Mouse (Mus musculus): ENCODE measurements at regions not wholly inside any gene's neighbourhood (a gene's known extent, or its start where the extent isn't known, plus 50 kb on each side); places are given as distances from the start of the nearest gene placed in this dataset.

DNA sequence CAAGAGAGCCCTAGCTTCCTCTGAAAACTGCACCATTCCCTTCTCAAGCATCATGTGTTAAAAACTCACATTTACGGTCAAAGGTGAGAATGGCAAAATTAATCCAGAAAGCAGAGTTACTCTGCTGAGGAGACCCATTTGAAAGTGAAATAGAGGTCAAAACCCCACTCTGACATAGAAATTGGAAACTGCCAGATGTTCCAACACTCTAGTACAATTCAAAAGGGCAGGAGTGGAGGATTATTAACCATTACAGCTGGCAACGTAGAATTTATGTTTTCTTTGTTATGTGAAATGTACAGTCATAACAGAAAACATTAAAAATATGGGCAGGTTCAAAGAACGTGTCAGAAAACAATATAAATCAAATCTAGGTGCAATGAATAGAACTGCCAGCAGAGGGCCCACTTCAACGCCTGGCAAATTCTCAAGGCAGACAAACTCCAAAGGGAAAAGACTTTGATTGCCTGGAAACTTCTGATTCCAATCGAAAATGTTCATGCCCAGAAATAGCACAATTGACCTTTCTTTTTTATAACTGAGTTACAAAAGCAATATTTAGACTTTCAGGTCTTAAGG, 54.2 kb upstream of the Rfpl4b start:
- no peak overlapping the region for H3K4me2 ChIP-seq

GRCm38 (mm10) chr10:38879271-38879670, 57.7 kb upstream of the Rfpl4b start:
- WGBS: 94% methylated on average over 7 of the region's 7 CpGs
- Histone ChIP-seq H3K4me1 (replicated peaks) (no peaks in the 10 kb centered on the region), H3K4me3 (no peak overlapping the region), H3K36me3 (no peaks in the 10 kb centered on the region), H3K9ac (no peak overlapping the region), H3K27me3 (no peaks in the 10 kb centered on the region), H3K9me3 (no peaks in the 10 kb centered on the region), H3K4me2 (no peak overlapping the region), H3K27ac (replicated peaks) (no peak overlapping the region)
- ATAC-seq (ENCODE audit: low read depth): no peak

More for the DNA sequence above, 54.2 kb upstream of the Rfpl4b start:
- Histone ChIP-seq H3K4me1 (replicated peaks) (no peaks in the 10 kb centered on the region), H3K4me3 (no peak overlapping the region), H3K36me3 (no peaks in the 10 kb centered on the region), H3K9ac (no peak overlapping the region), H3K27ac (replicated peaks) (no peak overlapping the region), H3K9me3 (no peaks in the 10 kb centered on the region), H3K27me3 (no peaks in the 10 kb centered on the region)
- WGBS: 26% methylated on average over 5 of the region's 5 CpGs
- ATAC-seq (ENCODE audit: low read depth): no peak

DNA sequence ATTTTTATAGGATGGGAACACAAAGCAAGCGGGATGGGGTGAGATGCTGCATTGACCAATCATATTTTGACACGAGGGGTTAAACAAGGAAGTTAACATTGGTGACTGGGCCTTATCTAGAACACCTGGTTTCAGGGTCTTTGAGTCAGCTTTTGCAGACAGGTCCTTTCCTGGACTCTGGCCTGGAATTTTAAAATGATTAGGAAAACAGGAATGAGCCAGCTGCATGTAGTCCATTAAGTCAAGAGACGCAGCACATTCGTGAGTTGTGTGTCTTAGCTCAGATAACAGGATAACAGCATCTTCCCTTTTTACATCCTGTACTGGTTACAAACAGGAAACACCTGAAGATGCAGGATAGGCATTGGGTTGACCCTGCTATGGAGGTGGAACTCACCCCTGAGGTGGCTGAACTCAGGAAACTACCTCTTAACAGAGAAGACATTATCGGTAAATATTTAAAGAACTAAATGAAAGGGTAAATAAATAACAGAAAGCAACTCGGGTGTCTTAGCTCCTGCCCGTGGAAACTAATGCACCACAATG, 59.1 kb upstream of the Rfpl4b start:
- H3K9ac ChIP-seq: no peak overlapping the region
- no peak overlapping the region for H3K4me2 ChIP-seq
- H3K4me3 ChIP-seq: no peak overlapping the region
- H3K9me3 ChIP-seq: no peaks in the 10 kb centered on the region
- H3K27ac ChIP-seq (replicated peaks): no peak overlapping the region
- no peaks in the 10 kb centered on the region for H3K4me1 ChIP-seq (replicated peaks)
- WGBS: 89% methylated on average over 7 of the region's 7 CpGs
- no peaks in the 10 kb centered on the region for H3K36me3 ChIP-seq
- no peak for ATAC-seq (ENCODE audit: low read depth)
- no peaks in the 10 kb centered on the region for H3K27me3 ChIP-seq

- H3K4me1 ChIP-seq (replicated peaks): no peaks in the 10 kb centered on the region
- no peak overlapping the region for H3K9ac ChIP-seq
- H3K36me3 ChIP-seq: no peaks in the 10 kb centered on the region
- no peaks in the 10 kb centered on the region for H3K27me3 ChIP-seq
- ATAC-seq (ENCODE audit: low read depth): no peak
- H3K9me3 ChIP-seq: no peaks in the 10 kb centered on the region
- no peak overlapping the region for H3K4me3 ChIP-seq
- no peak overlapping the region for H3K4me2 ChIP-seq
- H3K27ac ChIP-seq (replicated peaks): no peak overlapping the region
- 86% methylated on average over 6 of the region's 6 CpGs for WGBS
Measured at GRCm38 (mm10) chr10:38882154-38882553, 60.6 kb upstream of the Rfpl4b start.

GRCm38 (mm10) chr10:38883816-38884599, 62.4 kb upstream of the Rfpl4b start:
- Histone ChIP-seq H3K4me2 (no peak overlapping the region), H3K36me3 (no peaks in the 10 kb centered on the region), H3K27ac (replicated peaks) (no peak overlapping the region), H3K4me3 (no peak overlapping the region), H3K4me1 (replicated peaks) (no peaks in the 10 kb centered on the region), H3K27me3 (no peaks in the 10 kb centered on the region), H3K9ac (no peak overlapping the region), H3K9me3 (no peaks in the 10 kb centered on the region)
- no peak for ATAC-seq (ENCODE audit: low read depth)
- WGBS: 72% methylated on average over 2 of the region's 2 CpGs

GRCm38 (mm10) chr10:38884641-38885040, 63.1 kb upstream of the Rfpl4b start:
- Histone ChIP-seq H3K9ac (no peak overlapping the region), H3K9me3 (no peaks in the 10 kb centered on the region), H3K4me3 (no peak overlapping the region), H3K4me1 (replicated peaks) (no peaks in the 10 kb centered on the region), H3K27ac (replicated peaks) (no peak overlapping the region), H3K27me3 (no peaks in the 10 kb centered on the region), H3K4me2 (no peak overlapping the region), H3K36me3 (no peaks in the 10 kb centered on the region)
- no peak for ATAC-seq (ENCODE audit: low read depth)
- 72% methylated on average over 4 of the region's 4 CpGs for WGBS

DNA sequence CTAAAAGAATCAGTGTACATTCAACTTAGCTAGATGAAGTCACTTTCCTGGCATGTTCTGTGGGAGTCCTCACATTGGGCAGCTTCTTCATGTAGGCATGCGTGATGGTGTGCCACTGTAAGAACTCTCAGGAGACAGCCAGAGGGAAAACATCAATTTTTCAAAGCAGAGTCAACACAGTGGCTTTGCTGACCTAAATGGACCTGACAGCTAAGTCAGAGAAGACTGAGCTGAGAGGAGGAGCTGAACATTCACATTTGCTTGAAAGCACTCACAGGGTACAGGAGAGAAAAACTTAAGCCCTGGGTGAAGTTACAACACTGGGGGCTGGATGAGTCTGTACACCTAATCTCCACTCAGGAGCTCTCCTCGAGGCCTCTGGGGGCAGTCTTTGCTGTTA, 64.9 kb upstream of the Rfpl4b start:
- H3K27ac ChIP-seq (replicated peaks): no peak overlapping the region
- 68% methylated on average over 2 of the region's 2 CpGs for WGBS
- no peaks in the 10 kb centered on the region for H3K27me3 ChIP-seq
- H3K9me3 ChIP-seq: no peaks in the 10 kb centered on the region
- ATAC-seq (ENCODE audit: low read depth): no peak
- H3K4me2 ChIP-seq: no peak overlapping the region
- no peaks in the 10 kb centered on the region for H3K4me1 ChIP-seq (replicated peaks)
- H3K36me3 ChIP-seq: no peaks in the 10 kb centered on the region
- no peak overlapping the region for H3K4me3 ChIP-seq
- no peak overlapping the region for H3K9ac ChIP-seq

GRCm38 (mm10) chr10:38887896-38888295, 66.3 kb upstream of the Rfpl4b start:
- WGBS: 88% methylated on average over 9 of the region's 9 CpGs
- H3K9me3 ChIP-seq: no peaks in the 10 kb centered on the region
- no peaks in the 10 kb centered on the region for H3K27me3 ChIP-seq
- no peak overlapping the region for H3K4me3 ChIP-seq
- no peaks in the 10 kb centered on the region for H3K4me1 ChIP-seq (replicated peaks)
- no peak overlapping the region for H3K9ac ChIP-seq
- H3K36me3 ChIP-seq: no peaks in the 10 kb centered on the region
- H3K27ac ChIP-seq (replicated peaks): no peak overlapping the region
- no peak overlapping the region for H3K4me2 ChIP-seq
- no peak for ATAC-seq (ENCODE audit: low read depth)

GRCm38 (mm10) chr10:38894706-38895105, 70.6 kb upstream of the Lama4 start:
- no peak overlapping the region for H3K27ac ChIP-seq (replicated peaks)
- H3K4me2 ChIP-seq: no peak overlapping the region
- no peak overlapping the region for H3K4me3 ChIP-seq
- no peaks in the 10 kb centered on the region for H3K9me3 ChIP-seq
- ATAC-seq (ENCODE audit: low read depth): no peak
- H3K27me3 ChIP-seq: no peaks in the 10 kb centered on the region
- H3K9ac ChIP-seq: no peak overlapping the region
- H3K36me3 ChIP-seq: no peaks in the 10 kb centered on the region
- H3K4me1 ChIP-seq (replicated peaks): no peaks in the 10 kb centered on the region
- 60% methylated on average over 1 of the region's 1 CpGs for WGBS

- 86% methylated on average over 3 of the region's 3 CpGs for whole genome bisulfite sequencing
- ATAC-seq (ENCODE audit: low read depth): no peak
- Histone ChIP-seq H3K4me3 (no peak overlapping the region), H3K4me1 (replicated peaks) (no peaks in the 10 kb centered on the region), H3K9me3 (no peaks in the 10 kb centered on the region), H3K36me3 (no peaks in the 10 kb centered on the region), H3K27me3 (no peaks in the 10 kb centered on the region), H3K27ac (replicated peaks) (no peak overlapping the region), H3K9ac (no peak overlapping the region), H3K4me2 (no peak overlapping the region)
Measured at GRCm38 (mm10) chr10:38895656-38896055, 69.7 kb upstream of the Lama4 start.

GRCm38 (mm10) chr10:38897573-38897972, 67.7 kb upstream of the Lama4 start:
- WGBS: 74% methylated on average over 5 of the region's 5 CpGs
- Histone ChIP-seq H3K9me3 (peaks cover 7% of the 10 kb centered on the region; the same call in 1 of the 2 replicates), H3K4me3 (no peak overlapping the region), H3K27ac (replicated peaks) (no peak overlapping the region), H3K27me3 (no peaks in the 10 kb centered on the region), H3K4me1 (replicated peaks) (no peaks in the 10 kb centered on the region), H3K36me3 (no peaks in the 10 kb centered on the region), H3K4me2 (no peak overlapping the region), H3K9ac (no peak overlapping the region)
- ATAC-seq (ENCODE audit: low read depth): no peak

DNA sequence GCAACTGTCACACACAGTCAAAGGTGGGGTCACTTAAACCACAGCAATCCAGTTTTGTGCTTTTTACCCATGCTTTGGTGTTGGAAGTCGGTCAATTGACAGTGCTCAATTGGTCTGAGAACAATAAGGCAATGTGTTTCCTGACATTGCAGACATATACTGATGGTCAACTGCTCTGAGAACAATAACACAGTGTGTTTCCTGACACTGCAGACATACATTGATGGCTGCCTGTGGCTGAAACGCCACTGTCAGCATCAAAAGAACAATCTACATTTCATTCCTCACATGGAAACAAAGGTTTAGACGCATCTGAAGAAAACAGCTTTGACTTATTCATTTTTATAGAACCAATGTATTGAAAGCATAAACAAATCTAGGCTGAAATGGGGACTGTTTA, 59.2 kb upstream of the Lama4 start:
- no peak overlapping the region for H3K4me3 ChIP-seq
- peaks cover 7% of the 10 kb centered on the region; the same call in 1 of the 2 replicates for H3K9me3 ChIP-seq
- no peak overlapping the region for H3K4me2 ChIP-seq
- no peak overlapping the region for H3K27ac ChIP-seq (replicated peaks)
- no peaks in the 10 kb centered on the region for H3K27me3 ChIP-seq
- no peak overlapping the region for H3K9ac ChIP-seq
- WGBS: 11% methylated on average over 3 of the region's 3 CpGs
- no peak for ATAC-seq (ENCODE audit: low read depth)
- H3K36me3 ChIP-seq: no peaks in the 10 kb centered on the region
- no peaks in the 10 kb centered on the region for H3K4me1 ChIP-seq (replicated peaks)

All from neural tube, embryonic 13.5 days (tissue).